Comparison of ENCODE assay signal across 8 mouse cellular contexts in genomic region chr10:122047727-122048365, GRCm38 (mm10). TPM values are rescaled to one million over a fixed set of nuclear protein-coding genes. Genes with fewer than 3 reads are reported as not detected.
DNase-seq lines count a peak whose midpoint lies in the region.

No protein-coding gene starts in this region.

- peaks cover 6% of the 10 kb centered on the region; the same call in 1 of the 2 replicates for H3K9me3 ChIP-seq in megakaryocyte, embryonic 14.5 days

- DNase-seq in adrenal gland, adult 2 months, result peak; percentile 89
- peak; percentile 86 for DNase-seq in embryo, embryonic 10.5 days (ENCODE audit: low spot score)
- peak; percentile 86 for DNase-seq in gastrocnemius, postnatal 14 days
- DNase-seq in induced T-regulatory cell, adult 2 months (ENCODE audit: low read depth), result peak; percentile 70
- peak; percentile 69 to 88 for DNase-seq in left cerebral cortex, postnatal 10 days (ENCODE audit: extremely low spot score in 1 of 2, low spot score in 2 of 2)
- peak; percentile 70 for DNase-seq in right cerebral cortex, adult 18-20 months
- peak; percentile 77 to 85 for DNase-seq in urinary bladder, adult 18-20 months (ENCODE audit: low spot score in 2 of 2)

- peaks cover 17% of the 10 kb centered on the region for H3K4me1 ChIP-seq in megakaryocyte, embryonic 14.5 days

- no peaks in the 10 kb centered on the region for H3K36me3 ChIP-seq in megakaryocyte, embryonic 14.5 days (replicated peaks; ENCODE audit: low read length)

- peaks cover 57% of the 10 kb centered on the region for H3K27me3 ChIP-seq in megakaryocyte, embryonic 14.5 days (replicated peaks)

- intact Hi-C loops in gastrocnemius, postnatal 14 days (cut with DNase I; ENCODE audit: low total_unique reads), result no loop called here
- intact Hi-C loops in left cerebral cortex, postnatal 10 days (cut with DNase I), result loop anchor here (5.0 to 10.0 kb wide), 2 partner anchors 213 to 276 kb away; no protein-coding TSS in a partner anchor

- H3K4me3 ChIP-seq in megakaryocyte, embryonic 14.5 days (replicated peaks), result peak overlapping the region; percentile 90

RNA-seq across cellular contexts. Expression of gene Srgap1, which starts 0.7 kb away (rescaled TPM):
- total RNA-seq in adrenal gland, adult 2 months (2021), result 1 to 10 TPM; 1.2 to 2.4 TPM
- 0.75 and 0.88 TPM in 2 replicates for polyA plus RNA-seq in adrenal gland, adult 2 months (2012; rRNA removed)
- 1 to 10 TPM; 2.3 to 3.0 TPM for total RNA-seq in gastrocnemius, postnatal 14 days (2021)
- total RNA-seq in left cerebral cortex, postnatal 10 days (2021), result 10 to 100 TPM; 25.9 to 26.7 TPM
- not detected in 2 replicates for polyA plus RNA-seq in megakaryocyte, embryonic 14.5 days (2012; ENCODE audit: insufficient read depth, low replicate concordance)

RNA-seq across cellular contexts. Expression of gene Rxylt1, which starts 49.3 kb away (rescaled TPM):
- 10 to 100 TPM; 36.6 to 42.6 TPM for total RNA-seq in adrenal gland, adult 2 months (2021)
- polyA plus RNA-seq in adrenal gland, adult 2 months (2012; rRNA removed), result 12.0 and 14.0 TPM in 2 replicates
- total RNA-seq in gastrocnemius, postnatal 14 days (2021), result 10 to 100 TPM; 24.5 to 31.5 TPM
- total RNA-seq in left cerebral cortex, postnatal 10 days (2021), result 10 to 100 TPM; 42.0 to 46.6 TPM
- polyA plus RNA-seq in megakaryocyte, embryonic 14.5 days (2012; ENCODE audit: insufficient read depth, low replicate concordance), result 7.5 and 32.8 TPM in 2 replicates

Comparison
In these comparisons a context has a peak if more than half of its experiments do, and no peak if none do; other contexts are left out.
1. Peak in every context shown above with its lines: DNase-seq and H3K4me3 ChIP-seq.
2. RNA of gene Srgap1, which starts 0.7 kb away (total RNA-seq): 25.9 to 26.7 TPM in left cerebral cortex, postnatal 10 days; 2.3 to 3.0 TPM in gastrocnemius, postnatal 14 days and 1.2 to 2.4 TPM in adrenal gland, adult 2 months; every median in the first group is over 4 times any median in the second.